Mouse (Mus musculus) hindbrain, embryonic 15.5 days (tissue): Measurements from ENCODE around the gene Vopp1. TPM values are rescaled to one million over a fixed set of nuclear protein-coding genes. Genes with fewer than 3 reads are reported as not detected.

ENCODE experiments used
- ATAC-seq: fragments of 200-750 bp; cut with Nextera tagmentation; 2 replicates; pipeline ENCODE4 v1.8.0; 2017; ENCODE audit warnings: low read depth, moderate number of reproducible peaks, moderate TSS enrichment; ENCODE audit not compliant: low FRiP score
- H3K27ac ChIP-seq: fragments of 300-500 bp; sonication (generic); replicated peaks from 2 replicates; pipeline ENCODE4 v1.5.1; 2015; ENCODE audit warnings: mild to moderate bottlenecking, inconsistent platforms
- H3K27me3 ChIP-seq: fragments of 300-500 bp; sonication (generic); 2 replicates; pipeline ENCODE4 v1.6.1; 2015; ENCODE audit warnings: control low read depth, inconsistent platforms
- H3K36me3 ChIP-seq: fragments of 300-500 bp; sonication (generic); 2 replicates; pipeline ENCODE4 v1.6.1; 2015; ENCODE audit warnings: control low read depth, inconsistent platforms
- H3K4me1 ChIP-seq: fragments of 300-500 bp; sonication (generic); replicated peaks from 2 replicates; pipeline ENCODE4 v1.6.1; 2015; ENCODE audit warnings: control low read depth, inconsistent platforms
- H3K4me2 ChIP-seq: fragments of 300-500 bp; sonication (generic); 2 replicates; pipeline ENCODE4 v1.6.1; 2015; ENCODE audit warnings: moderate library complexity, mild to moderate bottlenecking, inconsistent platforms
- H3K4me3 ChIP-seq: fragments of 300-500 bp; sonication (generic); 2 replicates; pipeline ENCODE4 v1.5.1; 2015; ENCODE audit warnings: mild to moderate bottlenecking, inconsistent platforms
- H3K9ac ChIP-seq: fragments of 300-500 bp; sonication (generic); 2 replicates; pipeline ENCODE4 v1.6.1; 2015; ENCODE audit warnings: inconsistent platforms
- H3K9me3 ChIP-seq: fragments of 300-500 bp; sonication (generic); 2 replicates; pipeline ENCODE4 v1.6.1; 2016; ENCODE audit warnings: control low read depth, inconsistent platforms
- WGBS: fragments of 180-500 bp; shearing (Covaris S2); methylation state at CpG from one replicate; pipeline ENCODE4 v1.1.7; 2015; 5-methylcytosine and 5-hydroxymethylcytosine counted together
- polyA plus RNA-seq: library from polyadenylated mRNA; unstranded; fragments of >200 nt; fragmentation: Nextera tagmentation; extraction: Ambion mirVana; gene quantifications from 2 replicates; pipeline ENCODE4 v1.2.1, GENCODE M21; 2015

Gene Vopp1
- polyA plus RNA-seq, 1 experiment from 2014 or later: 221 TPM

DNA sequence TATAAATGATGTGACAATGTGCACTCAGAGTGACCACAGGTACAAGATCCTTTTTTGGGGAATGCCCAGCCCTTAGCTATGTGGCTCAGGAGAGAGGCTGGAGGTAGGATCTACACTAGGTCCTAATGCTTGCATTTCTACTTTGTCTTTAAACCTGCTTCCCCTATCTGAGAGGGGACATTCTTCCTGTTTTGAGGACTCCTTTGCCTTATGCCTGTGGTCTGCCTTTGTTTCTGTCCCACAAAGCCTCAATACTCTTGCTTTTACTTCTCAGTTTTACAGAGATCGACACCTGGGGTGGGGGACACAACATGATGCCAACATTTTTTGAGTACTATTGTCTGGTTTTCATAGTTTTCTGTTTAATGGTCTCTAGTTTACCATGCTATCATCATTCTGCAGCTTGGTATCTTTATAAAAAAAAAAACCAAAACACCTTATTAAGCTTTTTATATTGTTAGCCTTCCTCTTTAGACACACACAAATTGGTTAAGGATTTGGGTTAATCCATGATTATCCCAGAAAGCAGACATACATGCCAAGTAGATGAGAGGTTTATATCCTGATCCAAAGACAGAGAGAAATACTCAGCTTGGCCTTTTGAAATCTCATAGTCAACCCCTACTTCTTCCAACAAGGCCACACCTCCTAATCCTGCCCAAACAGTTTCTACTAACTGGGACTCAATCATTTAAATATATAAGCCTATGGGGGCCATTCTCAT lies 54.3 kb downstream of the Vopp1 start:
- ATAC-seq: no peak
- 94% methylated on average over 1 of the region's 1 CpGs for WGBS
- Histone ChIP-seq H3K9me3 (no peaks in the 10 kb centered on the region), H3K4me1 (no peaks in the 10 kb centered on the region), H3K4me2 (no peak overlapping the region), H3K4me3 (no peak overlapping the region), H3K9ac (no peak overlapping the region), H3K27ac (no peak overlapping the region), H3K36me3 (peaks cover 19% of the 10 kb centered on the region; the same call in 1 of the 2 replicates), H3K27me3 (no peaks in the 10 kb centered on the region)

GRCm38 (mm10) chr6:57768948-57769525 lies 55.9 kb downstream of the Vopp1 start:
- Histone ChIP-seq H3K27ac (no peak overlapping the region), H3K9me3 (no peaks in the 10 kb centered on the region), H3K4me2 (no peak overlapping the region), H3K9ac (no peak overlapping the region), H3K27me3 (no peaks in the 10 kb centered on the region), H3K4me3 (no peak overlapping the region), H3K36me3 (peaks cover 11% of the 10 kb centered on the region; the same call in 1 of the 2 replicates), H3K4me1 (no peaks in the 10 kb centered on the region)
- WGBS: 92% methylated on average over 7 of the region's 7 CpGs
- no peak for ATAC-seq

- H3K9ac ChIP-seq: no peak overlapping the region
- H3K9me3 ChIP-seq: no peaks in the 10 kb centered on the region
- no peak overlapping the region for H3K4me3 ChIP-seq
- peaks cover 8% of the 10 kb centered on the region; the same call in 1 of the 2 replicates for H3K36me3 ChIP-seq
- H3K27me3 ChIP-seq: no peaks in the 10 kb centered on the region
- ATAC-seq: no peak
- WGBS: 85% methylated on average over 8 of the region's 8 CpGs
- no peak overlapping the region for H3K4me2 ChIP-seq
- H3K4me1 ChIP-seq: no peaks in the 10 kb centered on the region
- no peak overlapping the region for H3K27ac ChIP-seq
Observed at GRCm38 (mm10) chr6:57767112-57767868, 57.7 kb downstream of the Vopp1 start.

- no peak for ATAC-seq
- no peak overlapping the region for H3K4me3 ChIP-seq
- H3K4me2 ChIP-seq: no peak overlapping the region
- H3K9ac ChIP-seq: no peak overlapping the region
- H3K9me3 ChIP-seq: no peaks in the 10 kb centered on the region
- no peaks in the 10 kb centered on the region for H3K4me1 ChIP-seq
- H3K27me3 ChIP-seq: no peaks in the 10 kb centered on the region
- 86% methylated on average over 1 of the region's 1 CpGs for WGBS
- H3K27ac ChIP-seq: no peak overlapping the region
- peaks cover 14% of the 10 kb centered on the region; the same call in 1 of the 2 replicates for H3K36me3 ChIP-seq
Observed at GRCm38 (mm10) chr6:57766287-57766686, 58.7 kb downstream of the Vopp1 start.

DNA sequence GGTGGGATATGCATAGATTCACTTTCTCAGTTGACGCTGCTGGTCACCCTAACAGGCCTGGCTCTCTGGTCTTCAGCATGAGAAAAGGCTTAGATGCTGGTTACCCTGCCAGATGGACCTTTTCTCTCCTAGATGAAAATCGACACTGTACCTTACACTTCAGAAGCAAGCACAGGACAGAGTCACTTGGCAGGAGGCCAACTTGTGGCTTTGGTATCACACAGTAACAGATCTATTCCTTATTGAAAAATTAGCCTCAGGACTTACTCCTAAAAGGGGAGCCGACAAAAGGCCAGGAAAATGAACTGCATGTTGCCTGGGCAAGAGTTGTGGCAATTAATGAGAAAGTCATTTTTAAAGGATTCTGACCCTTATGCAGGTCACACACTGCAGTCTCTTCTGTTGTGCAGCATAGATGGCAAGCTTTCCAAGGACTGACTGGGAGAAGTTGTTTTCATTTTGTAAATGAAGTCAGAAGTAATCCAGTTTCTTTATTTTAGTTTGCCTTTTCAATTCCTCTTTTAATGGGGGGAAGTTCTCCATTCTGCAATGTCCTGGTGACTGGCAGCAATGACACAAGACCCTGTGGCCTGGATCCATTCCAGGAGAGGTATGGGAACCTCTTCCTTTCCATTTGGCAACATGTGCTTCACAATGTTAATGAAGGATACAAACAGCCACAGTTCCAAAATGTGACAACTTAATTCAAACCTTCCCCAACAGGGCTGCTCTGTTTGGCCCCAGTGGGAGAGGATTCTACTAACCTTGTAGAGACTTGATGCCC lies 59.7 kb downstream of the Vopp1 start:
- Histone ChIP-seq H3K4me2 (no peak overlapping the region), H3K9me3 (no peaks in the 10 kb centered on the region), H3K27ac (no peak overlapping the region), H3K4me1 (no peaks in the 10 kb centered on the region), H3K9ac (no peak overlapping the region), H3K36me3 (peaks cover 14% of the 10 kb centered on the region; the same call in 1 of the 2 replicates), H3K4me3 (no peak overlapping the region), H3K27me3 (no peaks in the 10 kb centered on the region)
- ATAC-seq: no peak
- WGBS: 57% methylated on average over 3 of the region's 3 CpGs

DNA sequence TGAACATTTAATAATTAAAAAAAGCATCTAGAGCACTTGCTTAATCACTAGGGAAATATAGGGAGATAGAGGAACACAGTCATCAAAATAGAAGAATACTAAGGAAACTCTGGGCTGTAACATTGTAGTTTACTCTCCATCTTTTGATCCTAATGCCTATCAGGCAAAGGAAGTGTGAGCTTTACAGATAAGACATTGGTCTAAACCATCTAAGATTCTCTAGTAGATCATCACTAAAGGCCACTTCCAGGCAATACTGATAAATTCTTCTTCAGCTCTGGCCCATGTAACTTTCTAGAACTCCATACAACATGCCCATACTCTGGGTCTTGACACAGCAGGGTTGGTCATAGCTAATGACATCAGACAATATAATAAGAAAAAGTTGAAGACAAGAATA lies 61.9 kb downstream of the Vopp1 start:
- H3K4me2 ChIP-seq: no peak overlapping the region
- no peak overlapping the region for H3K27ac ChIP-seq
- H3K9me3 ChIP-seq: no peaks in the 10 kb centered on the region
- ATAC-seq: no peak
- H3K36me3 ChIP-seq: peaks cover 17% of the 10 kb centered on the region
- H3K4me1 ChIP-seq: no peaks in the 10 kb centered on the region
- H3K9ac ChIP-seq: no peak overlapping the region
- no peaks in the 10 kb centered on the region for H3K27me3 ChIP-seq
- H3K4me3 ChIP-seq: no peak overlapping the region

DNA sequence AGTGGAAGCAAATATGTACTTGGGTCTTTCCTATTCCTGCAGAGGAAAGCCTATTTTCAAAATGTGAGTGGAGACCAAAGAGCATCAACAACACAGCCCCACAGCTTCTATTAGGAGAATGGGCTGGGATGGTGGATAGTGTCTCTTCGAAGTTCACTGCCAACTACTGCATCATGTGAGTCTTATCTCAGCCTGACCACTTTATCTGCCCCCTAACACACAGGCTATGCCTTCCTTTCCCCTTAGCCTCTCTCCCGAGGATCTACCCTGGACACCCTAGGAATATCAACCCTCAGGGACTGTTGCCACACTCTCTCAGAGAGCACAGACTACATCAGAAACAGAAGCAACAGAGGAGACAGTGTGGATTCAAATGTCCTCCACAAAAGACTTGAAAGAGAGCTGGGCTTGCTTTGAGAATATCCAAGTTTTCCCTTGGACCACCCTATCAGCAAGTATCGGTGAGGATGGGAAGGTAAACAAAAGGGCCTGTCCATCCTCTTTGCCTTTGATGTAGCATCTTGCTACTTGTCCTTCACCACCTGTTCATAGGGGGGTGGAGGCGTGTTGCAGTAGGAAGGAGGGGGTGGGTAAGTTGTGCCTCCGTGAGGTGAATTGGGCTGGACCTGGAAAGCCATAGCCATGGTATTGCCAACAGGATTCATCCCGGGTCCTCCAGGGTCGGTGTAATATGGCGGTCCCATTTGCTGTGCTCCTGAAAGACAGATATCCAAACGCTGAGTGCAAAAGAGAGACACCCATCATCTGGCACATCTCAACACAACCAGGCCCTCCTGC lies 70.8 kb downstream of the Vopp1 start:
- ATAC-seq: 0 out of 2 replicates have a peak, but pooled peaks have one; percentile 59
- Histone ChIP-seq H3K27me3 (no peaks in the 10 kb centered on the region), H3K27ac (no peak overlapping the region), H3K4me1 (no peaks in the 10 kb centered on the region), H3K4me3 (no peak overlapping the region), H3K9me3 (no peaks in the 10 kb centered on the region), H3K9ac (no peak overlapping the region), H3K36me3 (peaks cover 23% of the 10 kb centered on the region), H3K4me2 (no peak overlapping the region)
- 95% methylated on average over 9 of the region's 9 CpGs for WGBS

GRCm38 (mm10) chr6:57745748-57746129 lies 79.2 kb downstream of the Vopp1 start:
- no peak overlapping the region for H3K9ac ChIP-seq
- 100% methylated on average over 2 of the region's 2 CpGs for WGBS
- H3K27me3 ChIP-seq: no peaks in the 10 kb centered on the region
- H3K4me1 ChIP-seq: no peaks in the 10 kb centered on the region
- H3K9me3 ChIP-seq: no peaks in the 10 kb centered on the region
- no peak for ATAC-seq
- no peak overlapping the region for H3K27ac ChIP-seq
- no peaks in the 10 kb centered on the region for H3K36me3 ChIP-seq
- no peak overlapping the region for H3K4me2 ChIP-seq
- H3K4me3 ChIP-seq: no peak overlapping the region

GRCm38 (mm10) chr6:57744974-57745747 lies 79.8 kb downstream of the Vopp1 start:
- Histone ChIP-seq H3K36me3 (peaks cover 1% of the 10 kb centered on the region; the same call in 1 of the 2 replicates), H3K9ac (no peak overlapping the region), H3K4me3 (no peak overlapping the region), H3K4me2 (no peak overlapping the region), H3K9me3 (no peaks in the 10 kb centered on the region), H3K27me3 (no peaks in the 10 kb centered on the region), H3K4me1 (no peaks in the 10 kb centered on the region), H3K27ac (no peak overlapping the region)
- 92% methylated on average over 4 of the region's 4 CpGs for WGBS
- peak; percentile 15; the same call in 1 of the 2 replicates for ATAC-seq

DNA sequence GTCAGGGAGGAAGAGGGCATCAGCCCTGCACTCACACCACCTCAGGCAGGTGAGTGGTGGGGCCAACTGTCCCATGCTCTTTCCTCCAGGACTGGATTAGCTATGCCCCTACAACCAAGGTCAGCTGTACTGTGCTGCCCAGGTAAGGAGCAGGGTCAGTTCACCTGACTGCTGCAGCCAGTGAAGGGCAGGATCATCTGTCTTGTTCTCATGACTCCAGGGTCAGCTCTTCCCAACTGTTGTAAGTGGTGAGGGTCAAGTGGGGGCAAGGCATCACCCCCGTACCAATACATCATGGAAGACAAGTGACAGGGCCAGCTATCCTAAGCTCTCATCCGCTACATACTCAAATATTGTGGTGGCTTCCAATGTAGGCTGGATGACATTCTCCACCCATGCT lies 80.8 kb downstream of the Vopp1 start:
- no peak overlapping the region for H3K4me2 ChIP-seq
- H3K9ac ChIP-seq: no peak overlapping the region
- no peak overlapping the region for H3K27ac ChIP-seq
- H3K36me3 ChIP-seq: peaks cover 10% of the 10 kb centered on the region; the same call in 1 of the 2 replicates
- WGBS: 94% methylated on average over 2 of the region's 2 CpGs
- ATAC-seq: no peak
- H3K27me3 ChIP-seq: no peaks in the 10 kb centered on the region
- H3K9me3 ChIP-seq: no peaks in the 10 kb centered on the region
- H3K4me1 ChIP-seq: no peaks in the 10 kb centered on the region
- no peak overlapping the region for H3K4me3 ChIP-seq
